Mouse (Mus musculus) liver, adult 2 months (tissue): ENCODE measurements around the gene Opa3. TPM values are rescaled to one million over a fixed set of nuclear protein-coding genes. Genes with fewer than 3 reads are reported as not detected.

Experiments used
- DNase-seq: peaks from one replicate; pipeline ENCODE4 v3.0.0-alpha.2; 2011; ENCODE audit warnings: low read depth, low spot score; ENCODE audit errors: extremely low read depth
- H3K27ac ChIP-seq: fragments of 200-500 bp; replicated peaks from 2 replicates; pipeline ENCODE4 v1.5.1; 2012; ENCODE audit warnings: low read depth, mild to moderate bottlenecking, control low read depth, inconsistent platforms, low read length; ENCODE audit not compliant: insufficient read depth
- H3K27me3 ChIP-seq: fragments of 200-500 bp; 2 replicates; pipeline ENCODE4 v1.6.1; 2012; ENCODE audit warnings: mild to moderate bottlenecking, moderate library complexity, low read length, inconsistent platforms; ENCODE audit not compliant: control insufficient read depth, insufficient read depth
- H3K36me3 ChIP-seq: fragments of 200-500 bp; 2 replicates; pipeline ENCODE4 v1.6.1; 2012; ENCODE audit warnings: low read length, inconsistent platforms; ENCODE audit not compliant: control insufficient read depth, insufficient read depth
- H3K4me1 ChIP-seq: fragments of 200-500 bp; 2 replicates; pipeline ENCODE4 v1.6.1; 2011; ENCODE audit warnings: low read length; ENCODE audit not compliant: control insufficient read depth, insufficient read depth
- H3K4me3 ChIP-seq: fragments of 200-500 bp; 2 replicates; pipeline ENCODE4 v1.5.1; 2011; ENCODE audit warnings: low read depth, mild to moderate bottlenecking, control low read depth, low read length, moderate library complexity; ENCODE audit not compliant: insufficient read depth
- H3K79me2 ChIP-seq: fragments of 200-500 bp; 2 replicates; pipeline ENCODE4 v1.6.1; 2012; ENCODE audit warnings: inconsistent platforms, mild to moderate bottlenecking, low read length, moderate library complexity; ENCODE audit not compliant: control insufficient read depth, insufficient read depth
- H3K9ac ChIP-seq: fragments of 200-500 bp; 2 replicates; pipeline ENCODE4 v1.6.1; 2012; ENCODE audit warnings: low read depth, mild to moderate bottlenecking, control low read depth, inconsistent platforms, low read length
- CTCF ChIP-seq: fragments of 200-500 bp; IDR thresholded peaks from 2 replicates; pipeline ENCODE4 v1.5.1; 2011; ENCODE audit warnings: low read depth, low read length, control low read depth
- POLR2A ChIP-seq: fragments of 200-500 bp; IDR thresholded peaks from 2 replicates; pipeline ENCODE4 v1.6.1; 2011; ENCODE audit warnings: low read length, control low read depth; ENCODE audit not compliant: insufficient read depth; ENCODE audit errors: extremely low read depth
- WGBS: fragments of 180-500 bp; shearing (Covaris S2); methylation state at CpG from one replicate; pipeline ENCODE4 v1.1.7; 2018; 5-methylcytosine and 5-hydroxymethylcytosine counted together
- polyA plus RNA-seq: library from polyadenylated mRNA; depleted of rRNA; stranded (reverse); fragments of >200 nt; gene quantifications from 2 replicates; pipeline ENCODE4 v1.2.3, GENCODE M21; 2012
- total RNA-seq: library from RNA; depleted of rRNA; stranded (reverse); fragments of >200 nt; gene quantifications from 2 replicates; pipeline ENCODE4 v1.2.3, GENCODE M21; 2014

Gene Opa3
- total and polyA plus RNA-seq, 2 experiments: 12.9 to 34.1 TPM

- no peak for DNase-seq
- Histone ChIP-seq H3K27ac (peak overlapping the region; percentile 83), H3K79me2 (peaks cover 22% of the 10 kb centered on the region), H3K36me3 (no peaks in the 10 kb centered on the region), H3K27me3 (no peaks in the 10 kb centered on the region), H3K4me1 (peaks cover 6% of the 10 kb centered on the region; the same call in 1 of the 2 replicates), H3K9ac (peak overlapping the region; percentile 86), H3K4me3 (peak overlapping the region; percentile 96)
- WGBS: 4% methylated on average over 20 of the region's 21 CpGs
- TF ChIP-seq CTCF (no peak), POLR2A (no peak)
These were observed 42.5 kb downstream of the Opa3 start for GRCm38 (mm10) chr7:19270509-19271237.

GRCm38 (mm10) chr7:19271238-19272172, 43.4 kb downstream of the Opa3 start, which contains the start of gene Vasp:
TSS of gene Vasp (minus strand) at chr7:19271817.
- Histone ChIP-seq H3K27ac (peak within 1 kb of the TSS; percentile 91), H3K4me1 (peaks cover 3% of the 10 kb centered on the region; the same call in 1 of the 2 replicates), H3K27me3 (no peaks in the 10 kb centered on the region), H3K79me2 (peaks cover 19% of the 10 kb centered on the region), H3K9ac (peak within 1 kb of the TSS; percentile 86), H3K4me3 (peak within 1 kb of the TSS; percentile 96), H3K36me3 (no peaks in the 10 kb centered on the region)
- peak; percentile 73; the same call in 1 of the 2 replicates for TF ChIP-seq POLR2A
- TF ChIP-seq CTCF: no peak
- DNase-seq: peak; percentile 80
- WGBS: under 1% methylated on average over 58 of the region's 62 CpGs

- no peak for TF ChIP-seq CTCF
- 0 out of 2 replicates have a peak, but pooled peaks have one; percentile 39 for TF ChIP-seq POLR2A
- peak overlapping the region; percentile 86 for H3K9ac ChIP-seq
- peaks cover 14% of the 10 kb centered on the region for H3K79me2 ChIP-seq
- no peaks in the 10 kb centered on the region for H3K36me3 ChIP-seq
- peak overlapping the region; percentile 96 for H3K4me3 ChIP-seq
- peak overlapping the region; percentile 91 for H3K27ac ChIP-seq
- WGBS: 1% methylated on average over 36 of the region's 36 CpGs
- no peaks in the 10 kb centered on the region for H3K27me3 ChIP-seq
- peak; percentile 69 for DNase-seq
- H3K4me1 ChIP-seq: peaks cover 2% of the 10 kb centered on the region; the same call in 1 of the 2 replicates
These were observed 44.1 kb downstream of the Opa3 start for GRCm38 (mm10) chr7:19272173-19272764.

GRCm38 (mm10) chr7:19276253-19276652, 48.1 kb downstream of the Opa3 start:
- DNase-seq: no peak
- Histone ChIP-seq H3K4me3 (no peak overlapping the region), H3K9ac (no peak overlapping the region), H3K36me3 (no peaks in the 10 kb centered on the region), H3K79me2 (peaks cover 2% of the 10 kb centered on the region; the same call in 1 of the 2 replicates), H3K4me1 (no peaks in the 10 kb centered on the region; the same call in 1 of the 2 replicates), H3K27ac (no peak overlapping the region), H3K27me3 (peaks cover 8% of the 10 kb centered on the region)
- 56% methylated on average over 4 of the region's 4 CpGs for WGBS
- peak; percentile 69 for TF ChIP-seq CTCF
- no peak for TF ChIP-seq POLR2A

GRCm38 (mm10) chr7:19279052-19279451, 50.9 kb downstream of the Opa3 start:
- Histone ChIP-seq H3K27ac (no peak overlapping the region), H3K79me2 (no peaks in the 10 kb centered on the region), H3K36me3 (no peaks in the 10 kb centered on the region), H3K9ac (no peak overlapping the region), H3K27me3 (peaks cover 8% of the 10 kb centered on the region), H3K4me3 (peak overlapping the region; percentile 17; the same call in 1 of the 2 replicates), H3K4me1 (no peaks in the 10 kb centered on the region)
- DNase-seq: no peak
- 6% methylated on average over 34 of the region's 34 CpGs for WGBS
- TF ChIP-seq CTCF (no peak), POLR2A (no peak)
